Mouse (Mus musculus) limb, embryonic 14.5 days (tissue): ENCODE data around the gene Usp48. TPM values are rescaled to one million over a fixed set of nuclear protein-coding genes. Genes with fewer than 3 reads are reported as not detected.

ENCODE experiments used
- ATAC-seq: fragments of 200-750 bp; cut with Nextera tagmentation; 2 replicates; pipeline ENCODE4 v1.8.0; 2017; ENCODE audit warnings: low read depth, moderate number of reproducible peaks, moderate TSS enrichment; ENCODE audit not compliant: low FRiP score
- DNase-seq: peaks from one replicate; pipeline ENCODE4 v3.0.0-alpha.2; 2015; ENCODE audit warnings: low spot score
- H3K27ac ChIP-seq: fragments of 300-500 bp; sonication (generic); replicated peaks from 2 replicates; pipeline ENCODE4 v1.5.1; 2014; ENCODE audit warnings: low read depth, mild to moderate bottlenecking, low read length, moderate library complexity, mixed read lengths
- H3K27me3 ChIP-seq: fragments of 300-500 bp; sonication (generic); 2 replicates; pipeline ENCODE4 v1.6.1; 2014; ENCODE audit warnings: low read length, mixed read lengths; ENCODE audit not compliant: control insufficient read depth, insufficient read depth
- H3K36me3 ChIP-seq: fragments of 300-500 bp; sonication (generic); 2 replicates; pipeline ENCODE4 v1.6.1; 2014; ENCODE audit warnings: mild to moderate bottlenecking, low read length, moderate library complexity, mixed read lengths; ENCODE audit not compliant: control insufficient read depth, insufficient read depth
- H3K4me1 ChIP-seq: fragments of 300-500 bp; sonication (generic); 2 replicates; pipeline ENCODE4 v1.6.1; 2014; ENCODE audit warnings: antibody characterized with exemption, low read length, mixed read lengths; ENCODE audit not compliant: control insufficient read depth, insufficient read depth
- H3K4me2 ChIP-seq: fragments of 300-500 bp; sonication (generic); replicated peaks from 2 replicates; pipeline ENCODE4 v1.6.1; 2014; ENCODE audit warnings: low read depth, mild to moderate bottlenecking, low read length, moderate library complexity; ENCODE audit not compliant: severe bottlenecking
- H3K4me3 ChIP-seq: fragments of 300-500 bp; sonication (generic); replicated peaks from 2 replicates; pipeline ENCODE4 v1.5.1; 2014; ENCODE audit warnings: low read length
- H3K9ac ChIP-seq: fragments of 300-500 bp; sonication (generic); 2 replicates; pipeline ENCODE4 v1.6.1; 2014; ENCODE audit warnings: mild to moderate bottlenecking, low read depth, low read length, moderate library complexity; ENCODE audit not compliant: severe bottlenecking
- H3K9me3 ChIP-seq: fragments of 300-500 bp; sonication (generic); 2 replicates; pipeline ENCODE4 v1.6.1; 2016; ENCODE audit warnings: low read length; ENCODE audit not compliant: control insufficient read depth
- POLR2A ChIP-seq: fragments of 200-500 bp; IDR thresholded peaks from 2 replicates; pipeline ENCODE4 v1.8.0; 2012; ENCODE audit warnings: inconsistent platforms, mild to moderate bottlenecking, moderate library complexity, borderline replicate concordance; ENCODE audit not compliant: insufficient read depth, insufficient read length; ENCODE audit errors: extremely low read depth
- WGBS: fragments of 180-500 bp; shearing (Covaris S2); extraction: QIAGEN DNeasy Blood & Tissue Kit; methylation state at CpG from one replicate; pipeline ENCODE4 v1.1.7; 2014; 5-methylcytosine and 5-hydroxymethylcytosine counted together
- polyA plus RNA-seq, 2 experiments: library from polyadenylated mRNA; depleted of rRNA in 1 of 2; stranded (reverse) in 1 of 2; unstranded in 1 of 2; fragments of >200 nt; fragmentation: Nextera tagmentation in 1 of 2; extraction: Ambion mirVana in 1 of 2; gene quantifications; 2 replicates each; pipeline versions ENCODE4 v1.2.1 to v1.2.3; 2012 to 2014

The Usp48 gene
- polyA plus RNA-seq, 2 experiments, result 69.3 to 124 TPM

GRCm38 (mm10) chr4:137569873-137570272 lies 23.7 kb upstream of the Usp48 start:
- TF ChIP-seq POLR2A, result no peak
- Histone ChIP-seq H3K4me2 (no peak overlapping the region), H3K9me3 (no peaks in the 10 kb centered on the region), H3K27ac (no peak overlapping the region), H3K9ac (no peak overlapping the region), H3K36me3 (peaks cover 60% of the 10 kb centered on the region), H3K27me3 (no peaks in the 10 kb centered on the region), H3K4me3 (no peak overlapping the region), H3K4me1 (no peaks in the 10 kb centered on the region)
- 75% methylated on average over 9 of the region's 9 CpGs for WGBS
- DNase-seq (no peak), ATAC-seq (no peak)

DNA sequence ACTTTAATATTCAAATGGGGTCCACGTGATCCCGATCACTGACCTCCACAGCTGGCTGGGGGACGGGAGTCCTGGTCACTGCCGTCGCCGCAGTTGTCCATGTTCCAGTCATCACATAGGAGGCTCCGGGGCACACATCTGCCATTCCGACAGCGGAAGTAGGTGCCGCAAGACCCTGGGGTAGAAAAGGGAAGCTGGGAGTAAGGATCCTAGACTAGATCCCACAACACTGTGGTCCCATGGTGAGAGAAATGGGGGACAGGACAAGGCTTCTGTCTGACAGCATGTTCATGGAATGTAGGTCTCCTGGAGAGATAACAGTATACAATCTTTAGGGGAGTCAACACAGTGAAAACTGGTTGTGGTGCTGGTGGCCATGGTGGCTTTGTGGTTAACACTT lies 19.1 kb upstream of the Usp48 start, which contains the start of gene Ldlrad2:
Gene Ldlrad2, minus strand, starts transcription at position 101 of the 400 bp plus-strand sequence.
- Histone ChIP-seq H3K9ac (no peak within 1 kb of the TSS), H3K36me3 (peaks cover 23% of the 10 kb centered on the region), H3K27ac (no peak within 1 kb of the TSS), H3K4me1 (no peaks in the 10 kb centered on the region), H3K27me3 (peaks cover 10% of the 10 kb centered on the region; the same call in 1 of the 2 replicates), H3K9me3 (no peaks in the 10 kb centered on the region), H3K4me3 (no peak within 1 kb of the TSS), H3K4me2 (no peak within 1 kb of the TSS)
- DNase-seq, result no peak
- TF ChIP-seq POLR2A, result no peak
- no peak for ATAC-seq
- WGBS, result 84% methylated on average over 10 of the region's 10 CpGs

DNA sequence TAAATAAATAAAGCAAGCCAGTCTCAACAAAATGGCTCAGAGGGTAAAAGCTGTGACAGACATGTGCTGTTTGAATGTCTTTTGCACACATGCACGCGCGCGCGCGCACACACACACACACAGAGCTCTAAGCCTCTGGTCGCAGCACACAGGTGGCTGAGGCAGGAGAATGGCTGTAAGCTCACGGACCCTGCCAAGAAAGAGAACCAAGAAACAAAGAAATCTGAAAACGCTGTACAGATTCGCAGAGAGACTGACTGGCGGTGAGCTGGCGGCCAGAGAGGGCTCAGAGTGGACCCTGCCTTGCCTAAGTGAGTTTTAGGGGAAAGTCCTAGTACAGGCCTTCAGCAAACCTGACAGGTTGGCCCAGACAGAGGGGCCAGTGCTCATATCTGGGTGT lies 16.1 kb upstream of the Usp48 start:
- H3K4me2 ChIP-seq, result no peak overlapping the region
- peaks cover 18% of the 10 kb centered on the region; the same call in 1 of the 2 replicates for H3K27me3 ChIP-seq
- H3K4me3 ChIP-seq, result no peak overlapping the region
- no peak for DNase-seq
- 95% methylated on average over 12 of the region's 12 CpGs for WGBS
- H3K36me3 ChIP-seq, result no peaks in the 10 kb centered on the region
- H3K9ac ChIP-seq, result no peak overlapping the region
- ATAC-seq, result no peak
- no peaks in the 10 kb centered on the region for H3K9me3 ChIP-seq
- H3K27ac ChIP-seq, result no peak overlapping the region
- TF ChIP-seq POLR2A, result no peak
- H3K4me1 ChIP-seq, result no peaks in the 10 kb centered on the region

- no peak overlapping the region for H3K27ac ChIP-seq
- 5% methylated on average over 33 of the region's 39 CpGs for WGBS
- H3K9me3 ChIP-seq, result no peaks in the 10 kb centered on the region
- DNase-seq, result no peak
- TF ChIP-seq POLR2A, result no peak
- H3K9ac ChIP-seq, result peak overlapping the region; percentile 38; the same call in 1 of the 2 replicates
- H3K36me3 ChIP-seq, result no peaks in the 10 kb centered on the region
- no peaks in the 10 kb centered on the region for H3K4me1 ChIP-seq
- 0 out of 2 replicates have a peak, but pooled peaks have one; percentile 36 for ATAC-seq
- peaks cover 18% of the 10 kb centered on the region; the same call in 1 of the 2 replicates for H3K27me3 ChIP-seq
- peak overlapping the region; percentile 31 for H3K4me3 ChIP-seq
- peak overlapping the region; percentile 53 for H3K4me2 ChIP-seq
These were observed 15.2 kb upstream of the Usp48 start for GRCm38 (mm10) chr4:137578181-137578845.

GRCm38 (mm10) chr4:137579789-137580188 lies 13.8 kb upstream of the Usp48 start:
- H3K27ac ChIP-seq, result no peak overlapping the region
- ATAC-seq (no peak), DNase-seq (no peak)
- no peak overlapping the region for H3K4me2 ChIP-seq
- H3K9ac ChIP-seq, result no peak overlapping the region
- H3K36me3 ChIP-seq, result no peaks in the 10 kb centered on the region
- H3K4me3 ChIP-seq, result no peak overlapping the region
- H3K27me3 ChIP-seq, result peaks cover 18% of the 10 kb centered on the region; the same call in 1 of the 2 replicates
- TF ChIP-seq POLR2A, result no peak
- H3K9me3 ChIP-seq, result no peaks in the 10 kb centered on the region
- H3K4me1 ChIP-seq, result no peaks in the 10 kb centered on the region
- WGBS, result 51% methylated on average over 4 of the region's 4 CpGs
